Mouse (Mus musculus) heart, embryonic 10.5 days (tissue): Measurements from ENCODE around the gene Stmnd1. TPM values are rescaled to one million over a fixed set of nuclear protein-coding genes. Genes with fewer than 3 reads are reported as not detected.

Experiments
- polyA plus RNA-seq: library from polyadenylated mRNA; unstranded; fragments of >200 nt; fragmentation: Nextera tagmentation; extraction: Ambion mirVana; gene quantifications from 2 replicates; pipeline ENCODE4 v1.2.1, GENCODE M21; 2016

The Stmnd1 gene
- polyA plus RNA-seq, 1 experiment from 2014 or later: 0.25 TPM

Other genes starting within 250 kb of the Stmnd1 start
- 22.9 and 36.8 TPM in 2 replicates for gene Rbm24, start 144.7 kb downstream of the Stmnd1 start, polyA plus RNA-seq
- gene Cap2, start 228.1 kb downstream of the Stmnd1 start, polyA plus RNA-seq: 101 and 175 TPM in 2 replicates